Mouse (Mus musculus) inflammation-experienced regulatory T-cells, adult 6 months (primary cell): ENCODE measurements around the gene Rab40c. TPM values are rescaled to one million over a fixed set of nuclear protein-coding genes. Genes with fewer than 3 reads are reported as not detected.
A peak's percentile ranks its signal among the peaks of the same experiment; 100 is the strongest.

Source experiments
- ATAC-seq: one replicate; pipeline ENCODE4 v1.8.0; 2017
- polyA plus RNA-seq, 3 experiments: library from polyadenylated mRNA; unstranded; fragments of 100-300 nt; shearing (Covaris generic); gene quantifications; one replicate each; pipeline ENCODE4 v1.2.1; 2017

Gene Rab40c
- polyA plus RNA-seq, 3 experiments from 2014 or later: 6.0 to 7.9 (median 7.5) TPM

DNA sequence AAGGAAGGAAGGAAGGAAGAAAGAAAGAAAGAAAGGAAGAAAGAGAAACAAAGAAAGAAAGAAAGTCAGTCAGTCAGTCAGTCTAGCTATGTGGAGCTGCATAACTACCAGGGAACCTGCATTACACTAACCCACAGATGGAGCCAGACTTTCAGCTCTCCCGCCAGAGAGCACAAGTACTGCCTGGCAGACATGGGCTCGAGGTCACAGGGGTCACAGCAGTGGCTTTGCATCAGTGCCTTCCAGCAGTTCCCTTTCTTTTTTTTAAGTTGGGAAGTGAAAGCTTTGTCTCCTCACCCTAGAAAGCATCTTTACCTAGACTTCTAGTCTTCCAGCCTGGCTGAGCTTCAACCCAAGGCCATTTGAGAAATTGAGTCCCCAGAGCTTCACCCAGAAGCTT lies 24.1 kb downstream of the Rab40c start:
- no peak for ATAC-seq

DNA sequence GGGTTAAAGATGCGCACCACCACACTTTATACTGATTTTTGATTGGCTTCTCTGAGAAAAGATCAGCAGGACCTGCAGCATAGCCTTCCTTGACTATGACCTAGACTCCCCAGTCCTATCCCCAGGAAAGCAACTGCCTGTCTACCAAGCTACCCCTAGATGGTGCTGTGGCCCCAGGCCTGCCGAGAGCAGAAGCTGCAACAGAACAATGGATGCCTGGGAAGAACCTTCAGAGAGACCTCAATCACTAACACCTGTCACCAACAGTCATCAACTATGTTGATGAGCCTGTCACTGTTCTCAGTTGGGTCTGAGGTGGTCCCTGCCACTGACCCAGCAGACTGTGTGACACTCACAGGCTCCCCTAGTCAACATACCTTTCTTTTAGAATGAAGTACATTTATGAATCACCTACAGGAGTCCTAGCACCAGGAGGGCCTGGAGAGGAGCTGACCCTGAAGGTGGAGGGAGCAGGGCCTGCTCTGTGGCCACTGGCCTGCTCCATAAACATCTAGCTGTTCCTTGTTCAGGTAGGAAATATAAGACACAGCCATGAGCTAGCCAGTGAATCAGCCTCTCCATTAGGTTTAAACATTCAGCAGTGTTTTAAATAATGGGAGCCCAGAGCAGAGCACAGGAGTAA lies 25.4 kb downstream of the Rab40c start:
- peak; percentile 71 for ATAC-seq

DNA sequence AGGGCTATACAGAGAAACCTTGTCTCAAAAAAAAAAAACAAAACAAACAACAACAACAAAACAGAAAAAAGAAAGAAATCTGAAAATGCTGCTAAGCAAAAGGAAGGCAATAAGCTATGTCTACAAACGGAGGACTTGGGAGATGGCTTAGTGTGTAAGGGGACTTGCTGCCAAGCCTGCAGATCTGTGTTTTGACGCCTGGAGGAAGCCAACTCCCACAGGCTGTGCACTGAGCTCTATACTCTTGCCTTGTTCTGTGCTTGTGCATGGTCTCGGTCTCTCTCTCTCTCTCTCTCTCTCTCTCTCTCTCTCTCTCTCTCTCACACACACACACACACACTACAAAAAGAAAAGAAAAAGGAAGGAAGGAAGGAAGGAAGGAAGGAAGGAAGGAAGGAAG lies 30.7 kb downstream of the Rab40c start:
- no peak for ATAC-seq

DNA sequence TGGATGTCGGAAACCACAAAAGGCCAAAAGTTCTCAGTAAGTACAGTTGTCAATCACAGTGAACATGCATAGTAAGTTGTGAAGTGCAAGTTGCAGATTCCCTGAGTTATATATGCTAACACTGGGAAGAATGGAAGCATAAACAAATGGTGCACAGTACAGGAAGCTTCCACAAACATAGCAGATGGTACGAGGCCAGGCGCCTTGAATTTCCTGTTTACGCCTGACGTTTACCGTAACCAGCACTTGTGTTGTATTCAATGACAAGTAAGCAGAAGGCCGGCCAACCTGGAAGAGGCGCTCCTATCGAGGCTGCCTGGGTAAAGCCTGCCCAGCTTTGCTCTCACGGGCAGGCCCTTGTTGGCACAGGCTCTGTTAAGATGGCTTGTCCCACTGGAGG lies 32.1 kb downstream of the Rab40c start:
- no peak for ATAC-seq

DNA sequence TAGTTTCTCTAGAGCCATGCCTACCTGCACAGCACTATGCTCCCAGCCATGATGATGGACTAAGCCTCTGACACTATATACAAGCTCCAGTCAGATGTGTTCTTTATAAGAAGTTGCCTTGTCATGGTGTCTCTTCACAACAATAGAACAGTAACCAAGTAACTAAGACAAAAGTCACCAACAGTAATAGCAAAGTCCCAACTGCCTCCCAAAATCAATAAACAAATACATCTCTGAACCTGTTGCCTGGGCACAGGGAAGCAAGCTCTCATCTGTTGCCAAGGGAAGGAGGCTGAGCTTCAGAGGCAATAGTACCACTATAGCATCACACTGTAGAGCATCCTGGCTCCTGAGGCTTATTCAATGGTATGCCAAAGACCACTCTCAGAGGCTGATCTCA lies 32.7 kb downstream of the Rab40c start:
- no peak for ATAC-seq

DNA sequence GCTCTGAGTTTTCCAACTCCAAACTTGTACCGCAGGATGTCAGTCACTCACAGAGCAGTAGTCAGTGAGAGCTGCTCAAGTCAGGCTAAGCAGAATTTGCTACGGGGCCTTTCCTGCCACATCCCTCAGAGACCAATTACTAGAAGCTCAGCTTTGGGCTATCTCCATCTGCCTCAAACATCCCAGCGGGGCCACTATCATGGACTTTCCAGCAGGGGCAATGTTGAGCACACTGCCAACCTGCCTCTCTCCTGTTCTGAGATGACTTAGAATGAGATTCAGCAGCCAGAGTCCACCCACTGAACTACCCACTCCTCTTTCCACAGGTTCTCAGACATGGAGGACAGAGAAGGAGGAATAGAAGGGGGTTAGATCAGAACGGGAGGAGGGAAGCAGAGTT lies 33.9 kb downstream of the Rab40c start:
- no peak for ATAC-seq

DNA sequence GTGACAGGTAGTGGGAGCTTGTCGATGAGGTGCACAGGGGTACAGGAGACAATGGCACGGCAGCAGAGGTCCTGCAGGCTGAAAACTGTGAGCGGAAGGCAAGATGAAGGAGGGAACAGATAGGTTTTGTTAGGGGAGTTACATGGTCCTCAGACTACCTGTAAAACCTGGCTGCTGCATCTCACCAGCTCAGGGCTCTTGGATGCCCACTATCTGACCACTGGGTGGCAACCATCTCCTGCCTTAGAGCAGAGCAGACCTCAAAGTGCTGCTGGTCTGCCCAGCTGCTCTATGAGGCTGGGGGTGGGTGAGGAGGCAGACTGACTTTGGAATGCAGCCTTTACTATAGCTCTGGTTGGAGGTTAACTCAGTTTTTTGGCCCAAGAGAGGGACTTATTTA lies 35.7 kb downstream of the Rab40c start:
- ATAC-seq: no peak

DNA sequence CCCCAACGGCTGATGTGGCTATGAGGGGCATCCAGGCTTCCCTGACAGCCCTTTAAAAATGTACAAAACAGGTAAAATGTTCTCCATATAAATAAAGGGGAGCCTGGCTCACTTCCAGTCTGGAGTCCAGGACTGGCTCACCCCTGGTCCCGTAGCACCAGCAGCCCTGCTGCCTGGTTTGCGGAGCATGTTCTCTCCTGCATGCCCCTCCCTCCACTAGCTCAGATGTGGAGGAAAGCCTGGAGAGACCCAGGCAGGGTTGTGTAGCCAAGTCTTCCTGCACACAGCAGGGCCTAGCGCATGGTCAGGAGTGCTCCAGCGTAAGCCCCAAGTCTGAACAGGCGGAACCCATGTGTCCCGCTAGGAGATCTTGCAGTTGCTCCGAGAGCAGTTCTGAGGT lies 36.3 kb downstream of the Rab40c start:
- ATAC-seq: no peak

DNA sequence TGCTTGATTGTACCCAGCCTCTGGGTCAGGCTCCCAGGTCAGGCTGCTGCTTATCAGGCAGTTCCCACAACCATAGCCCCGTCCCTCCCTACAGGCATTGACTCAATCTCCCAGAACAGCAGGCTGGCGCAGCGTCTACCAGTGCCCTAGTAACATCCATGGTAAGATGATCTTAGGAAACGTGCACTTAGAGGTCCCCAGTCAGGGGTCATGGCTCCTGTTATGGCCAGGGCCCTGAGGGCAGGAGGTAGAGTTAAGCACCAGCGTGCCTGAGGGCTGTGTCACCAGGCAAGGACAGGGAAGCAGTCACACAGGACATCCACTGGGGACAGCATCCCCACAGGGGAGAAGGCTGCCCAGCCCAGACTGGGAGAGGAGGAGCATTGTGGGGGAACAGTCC lies 37.2 kb downstream of the Rab40c start:
- no peak for ATAC-seq

DNA sequence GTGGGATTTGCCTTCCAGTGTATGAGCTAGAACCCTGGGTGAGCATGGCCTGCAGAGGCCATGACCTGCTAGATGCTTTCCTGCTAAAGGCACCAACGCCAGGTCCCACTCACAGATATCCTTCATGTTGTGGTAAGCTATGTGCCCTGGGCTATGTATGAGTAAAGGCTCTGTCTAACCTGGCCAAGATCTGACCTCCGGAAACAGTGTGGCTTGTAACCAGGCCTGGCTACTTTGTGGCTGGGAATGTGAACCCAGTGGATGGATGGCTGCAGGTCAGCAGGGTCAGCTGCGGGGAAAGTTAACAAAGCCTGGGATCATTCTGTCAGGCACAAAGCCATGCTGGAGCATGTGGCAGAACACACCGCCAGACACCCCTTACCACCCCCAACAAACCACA lies 37.8 kb downstream of the Rab40c start:
- ATAC-seq: no peak

DNA sequence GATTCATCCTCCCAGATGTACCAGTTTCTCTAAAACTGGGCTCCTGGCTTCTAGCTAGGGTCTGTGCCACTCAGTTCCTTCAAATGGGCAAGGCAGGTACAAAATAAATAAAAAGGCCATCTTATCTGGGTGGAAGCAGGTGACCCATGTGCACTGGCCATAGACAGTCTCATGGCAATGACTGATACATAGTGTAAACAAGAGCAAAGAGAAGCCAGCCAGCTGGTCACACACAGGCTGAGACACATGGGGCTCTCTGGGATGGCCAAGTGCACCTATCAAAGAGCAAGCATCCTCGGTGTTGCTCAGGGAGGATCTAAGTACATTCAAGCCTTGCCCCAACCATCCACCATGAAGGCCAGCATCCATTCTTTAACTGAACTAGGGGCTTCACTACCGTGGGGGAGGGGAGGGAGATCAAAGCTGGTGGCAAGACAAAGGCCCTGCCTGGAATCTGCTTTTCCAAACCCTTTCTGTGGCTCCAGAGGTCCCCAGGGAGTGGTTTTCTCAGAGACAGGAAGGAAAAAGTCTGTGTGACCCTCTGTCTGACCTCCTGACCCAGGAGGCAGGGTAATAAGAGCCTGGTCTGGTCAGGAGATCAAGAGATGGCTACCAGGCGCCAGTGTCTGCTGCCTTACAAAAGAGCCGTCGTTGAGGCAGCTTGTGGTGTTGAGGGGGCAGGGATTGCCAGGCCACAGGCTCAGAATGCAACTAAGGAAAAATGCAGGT lies 38.5 kb downstream of the Rab40c start:
- no peak for ATAC-seq

DNA sequence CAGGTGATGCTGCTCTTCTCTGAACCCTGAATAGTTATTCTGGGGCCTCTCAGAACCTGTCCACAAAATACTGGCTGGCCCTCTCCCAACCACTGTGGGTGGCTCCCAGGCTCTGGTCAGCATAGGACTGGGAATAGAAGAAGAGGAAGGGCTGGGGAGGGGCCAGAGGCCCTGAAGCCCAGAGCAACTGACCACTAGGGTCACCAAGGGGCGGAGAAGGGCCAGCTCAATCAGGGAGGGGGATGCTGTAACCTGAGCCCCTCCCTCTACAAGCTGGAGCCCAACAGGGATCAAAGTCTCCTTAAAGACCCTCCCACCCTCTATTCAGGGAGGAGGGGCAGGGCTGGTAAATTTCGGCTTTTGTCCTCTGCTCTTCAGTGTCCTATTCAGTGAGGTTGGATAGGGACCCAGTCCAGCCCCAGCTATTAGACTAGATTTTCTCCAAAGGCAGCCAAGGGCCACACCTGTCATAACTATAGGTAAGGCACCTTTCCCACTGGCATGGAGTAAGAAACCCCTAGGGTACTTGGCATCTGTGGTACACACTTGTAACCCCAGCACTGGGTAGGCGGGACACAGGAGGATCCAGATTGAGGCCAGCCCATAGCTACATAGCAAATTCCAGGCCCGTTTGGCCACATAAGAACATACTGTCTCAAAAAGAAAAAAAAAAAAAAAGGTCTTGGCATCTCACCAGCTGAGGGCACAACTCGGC lies 39.2 kb downstream of the Rab40c start, which contains the start of gene Wfikkn1:
TSS of gene Wfikkn1 (minus strand) at position 663 of the 715 bp plus-strand sequence.
- ATAC-seq: no peak

DNA sequence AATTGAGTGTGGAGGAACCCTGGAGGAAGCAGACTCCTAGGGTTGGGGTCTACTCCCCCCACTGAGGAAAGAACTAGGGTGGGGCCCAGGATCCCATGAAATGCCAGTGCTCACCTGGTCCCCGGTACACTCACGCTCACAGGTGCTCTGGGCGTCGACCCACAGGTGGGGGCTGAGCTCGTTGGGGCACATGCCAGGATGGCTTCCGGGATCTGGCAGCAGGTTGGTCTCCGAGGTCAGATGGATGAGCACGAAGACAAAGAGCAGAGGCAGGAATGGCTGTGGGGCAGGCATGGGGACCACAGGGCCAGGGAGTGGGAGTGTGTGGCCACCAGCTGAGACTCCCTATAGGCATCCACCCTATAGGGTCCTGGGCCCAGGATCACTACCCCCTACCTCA lies 39.8 kb downstream of the Rab40c start:
- no peak for ATAC-seq

DNA sequence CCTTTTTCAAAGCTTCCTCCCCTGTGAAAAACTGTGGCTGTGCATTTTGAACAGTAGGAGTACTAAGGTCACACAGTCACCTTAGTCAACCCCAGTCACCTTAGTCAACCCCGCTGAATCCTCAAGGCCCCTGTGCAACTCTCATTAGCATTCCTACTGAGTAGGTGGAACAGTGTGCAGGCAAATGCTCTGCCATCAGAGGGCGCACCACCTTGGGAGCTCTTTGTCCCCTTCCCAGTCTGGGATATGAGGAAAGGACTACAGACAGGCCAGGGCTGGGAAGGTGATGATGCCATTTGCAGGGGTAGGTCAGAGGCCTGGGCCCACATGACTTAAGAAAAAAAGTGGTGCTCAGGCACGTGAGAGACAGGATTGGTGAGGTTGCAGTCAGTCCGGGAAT lies 40.3 kb downstream of the Rab40c start:
- ATAC-seq: no peak

DNA sequence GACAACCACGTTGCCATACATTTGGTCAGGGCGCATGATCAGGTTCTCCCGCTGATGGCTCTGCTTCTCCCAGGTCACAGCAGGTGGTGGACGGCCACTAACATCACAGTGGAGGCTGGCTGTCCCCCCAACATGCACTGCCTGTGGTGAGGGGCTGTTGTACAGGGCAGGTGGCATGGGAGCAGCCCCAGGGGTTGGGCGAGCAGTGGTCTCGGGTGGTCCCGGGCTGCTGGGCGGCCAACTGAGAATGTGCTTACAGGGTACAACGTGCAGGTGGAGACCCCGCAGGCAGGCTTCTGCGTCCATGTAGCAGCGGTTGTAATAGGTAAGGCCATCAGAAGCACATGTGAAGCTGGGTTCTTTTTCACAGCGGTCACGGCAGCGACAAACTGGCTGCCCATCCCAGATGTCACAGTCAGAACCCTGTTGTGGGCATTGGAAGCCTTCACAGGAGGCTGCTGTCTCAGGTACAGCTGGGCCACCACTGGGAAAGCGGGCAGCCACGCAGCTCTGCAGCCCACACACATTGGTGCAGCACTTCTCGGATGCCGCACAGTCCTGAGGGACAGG lies 40.8 kb downstream of the Rab40c start:
- ATAC-seq: no peak

DNA sequence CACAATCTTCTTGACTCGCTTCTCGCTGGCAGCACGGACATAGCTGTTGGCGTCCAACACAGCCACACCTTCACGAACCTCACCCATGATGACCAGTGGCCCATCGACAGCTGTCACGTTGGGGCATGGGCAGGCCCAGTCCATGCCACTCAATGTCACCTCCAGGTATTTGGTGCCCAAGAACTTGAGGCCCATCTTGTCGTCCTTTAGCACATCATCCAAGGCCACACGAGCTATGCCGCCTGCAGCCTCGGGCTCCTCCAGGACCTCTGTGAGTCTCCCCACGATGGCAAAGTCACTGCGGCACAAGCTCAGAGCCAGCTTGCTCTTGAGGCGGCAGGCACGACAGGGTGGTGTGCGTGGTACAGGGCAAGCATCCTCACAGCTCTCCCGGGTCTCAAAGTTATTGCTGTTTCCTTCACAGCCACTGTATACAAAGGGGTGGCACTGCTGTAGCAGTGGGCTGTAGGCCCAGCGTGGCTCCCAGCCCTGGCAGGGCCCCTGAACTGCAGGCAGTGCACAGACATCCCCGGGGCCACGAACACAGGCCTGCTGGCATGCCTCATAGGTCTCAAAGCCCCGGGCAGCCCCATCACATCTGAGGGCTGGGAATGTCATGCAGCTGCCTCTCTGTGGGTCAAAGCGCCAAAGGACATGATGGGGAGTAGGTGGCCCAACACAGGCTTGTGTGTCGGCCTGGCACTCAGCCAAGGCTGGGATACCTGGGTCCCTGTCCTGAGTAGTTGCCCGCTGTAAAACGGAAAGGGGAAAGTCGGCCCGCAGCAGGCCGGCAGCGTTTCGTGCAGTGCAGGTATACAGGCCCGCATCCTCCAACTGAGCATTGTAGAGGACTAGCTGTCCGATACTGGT lies 41.6 kb downstream of the Rab40c start:
- no peak for ATAC-seq

DNA sequence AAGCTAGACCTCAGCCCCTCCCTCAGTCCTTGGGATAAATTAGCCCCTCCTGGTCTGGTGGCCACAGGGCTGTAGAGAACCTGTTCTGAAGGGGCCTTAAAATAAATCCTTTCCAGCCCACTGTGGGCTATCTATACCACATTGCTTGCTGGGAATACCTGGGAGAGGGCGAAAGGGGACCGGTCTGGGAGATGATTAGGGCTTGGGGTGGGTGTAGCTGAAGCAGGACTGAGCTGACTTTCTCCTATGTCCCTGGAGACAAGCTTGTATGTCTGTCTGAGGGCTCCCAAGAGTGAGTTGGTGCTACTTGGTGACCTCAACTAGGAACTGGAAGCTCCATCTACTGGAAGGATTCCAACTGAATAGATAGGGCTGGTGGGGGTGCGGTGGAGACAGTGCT lies 42.5 kb downstream of the Rab40c start:
- no peak for ATAC-seq

DNA sequence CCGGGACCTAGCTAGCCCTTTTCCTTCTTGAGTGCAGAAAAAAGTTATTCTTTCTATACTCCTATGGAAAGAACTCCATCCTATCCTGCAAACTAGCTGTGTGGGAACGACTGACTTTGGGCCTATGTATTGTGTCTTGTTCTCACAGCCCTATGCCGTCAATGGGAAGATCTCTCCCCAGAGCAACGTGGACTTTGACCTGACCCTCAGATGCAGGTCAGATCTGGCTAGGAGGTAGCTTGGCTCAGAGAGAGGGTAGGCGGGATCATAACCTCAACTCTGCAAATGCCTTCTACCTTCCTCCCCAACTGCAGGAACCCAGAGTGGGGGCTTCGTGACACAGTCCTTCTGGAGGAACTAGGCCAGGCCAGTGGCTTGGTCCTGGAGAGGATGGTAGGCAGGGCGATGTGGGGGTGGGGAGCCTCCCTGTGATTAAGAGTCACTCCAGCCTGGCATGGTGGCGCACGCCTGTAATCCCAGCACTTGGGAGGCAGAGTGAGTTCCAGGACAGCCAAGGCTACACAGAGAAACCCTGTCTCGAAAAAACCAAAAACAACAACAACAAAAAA lies 43.1 kb downstream of the Rab40c start:
- ATAC-seq: no peak

DNA sequence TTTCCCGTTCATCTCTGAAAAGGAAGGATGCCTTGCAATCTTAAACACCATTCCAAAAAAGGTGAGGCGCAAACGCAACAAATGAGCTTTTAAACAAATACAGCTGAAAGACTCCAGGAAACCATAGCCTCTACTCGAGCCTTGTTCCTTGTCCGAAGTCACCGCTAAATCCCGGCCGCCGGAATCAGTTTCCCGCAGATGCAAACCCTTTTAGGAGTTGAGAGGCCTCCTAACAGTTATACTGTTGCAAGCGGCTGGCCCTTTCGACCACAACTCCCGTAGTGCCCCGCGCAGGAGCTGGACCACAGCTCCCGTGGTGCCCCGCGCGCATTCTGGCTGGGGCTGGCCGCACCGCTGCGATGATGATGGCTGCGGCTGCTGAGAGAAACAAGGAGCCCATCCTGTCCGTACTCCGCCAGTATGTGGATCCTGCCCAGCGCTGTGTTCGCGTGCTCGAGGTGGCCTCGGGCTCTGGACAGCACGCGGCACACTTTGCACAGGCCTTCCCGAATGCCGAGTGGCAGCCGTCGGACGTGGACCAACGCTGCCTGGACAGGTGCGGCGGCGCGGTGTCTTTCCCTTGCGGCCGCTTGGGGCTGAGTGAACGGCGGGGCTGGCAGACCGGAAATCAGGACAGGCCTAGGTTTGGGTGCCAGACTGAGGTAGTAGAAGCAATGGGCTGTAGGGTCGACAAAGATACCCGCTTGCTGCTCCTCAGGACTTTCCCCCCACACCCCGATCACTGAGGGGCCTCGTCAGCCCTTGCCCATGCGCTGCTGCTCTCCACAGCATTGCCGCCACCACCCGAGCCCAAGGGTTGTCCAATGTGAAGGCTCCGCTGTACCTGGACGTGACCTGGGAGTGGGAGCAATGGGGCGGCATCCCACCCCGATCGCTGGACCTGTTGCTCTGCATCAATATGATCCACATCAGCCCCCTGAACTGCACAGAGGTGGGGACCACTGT lies 44.1 kb downstream of the Rab40c start:
- ATAC-seq: peak; percentile 77

DNA sequence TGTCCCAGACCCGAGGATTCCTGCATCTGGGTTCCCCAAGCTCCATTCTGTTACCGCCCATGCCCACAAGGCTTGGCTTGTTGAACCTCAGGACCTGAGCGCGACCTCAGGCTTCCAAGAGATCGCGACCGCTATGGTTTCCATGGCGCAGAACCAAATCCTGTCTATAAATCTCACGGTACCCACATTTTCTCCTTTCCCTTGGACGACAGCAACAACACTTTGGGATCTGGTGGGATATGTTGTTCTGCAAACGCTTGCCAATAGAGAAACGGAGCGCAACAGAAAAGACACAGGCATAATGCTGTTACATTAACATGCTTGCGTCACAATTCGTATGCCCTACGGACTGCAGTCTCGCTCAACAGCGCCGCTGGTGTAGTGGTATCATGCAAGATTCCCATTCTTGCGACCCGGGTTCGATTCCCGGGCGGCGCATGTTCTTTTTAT lies 44.8 kb downstream of the Rab40c start, which contains the start of gene Mettl26:
TSS of gene Mettl26 (plus strand) at position 354 of the 450 bp plus-strand sequence.
- ATAC-seq: peak; percentile 80
